Mouse (Mus musculus) cerebral cortex, adult 2 months (tissue): ENCODE results near the gene Crabp2.

Experiments
- WGBS: fragments of 180-500 bp; shearing (Covaris S2); methylation state at CpG from one replicate; pipeline ENCODE4 v1.1.7; 2018; 5-methylcytosine and 5-hydroxymethylcytosine counted together

Gene Crabp2

GRCm38 (mm10) chr3:87958476-87958875, 10.0 kb downstream of the Crabp2 start:
- WGBS: 68% methylated on average over 4 of the region's 4 CpGs

- WGBS: 61% methylated on average over 1 of the region's 1 CpGs
Observed at GRCm38 (mm10) chr3:87958967-87959366, 10.5 kb downstream of the Crabp2 start.

- WGBS: 87% methylated on average over 7 of the region's 7 CpGs
Observed at GRCm38 (mm10) chr3:87959371-87959770, 10.9 kb downstream of the Crabp2 start.

- 28% methylated on average over 10 of the region's 10 CpGs for WGBS
Observed at GRCm38 (mm10) chr3:87960191-87960585, 11.7 kb downstream of the Crabp2 start.

GRCm38 (mm10) chr3:87960586-87961191, 12.2 kb downstream of the Crabp2 start:
- 2% methylated on average over 27 of the region's 27 CpGs for WGBS

GRCm38 (mm10) chr3:87970184-87970938, 21.9 kb downstream of the Crabp2 start:
- WGBS: 2% methylated on average over 21 of the region's 21 CpGs

GRCm38 (mm10) chr3:87970939-87971488, 22.5 kb downstream of the Crabp2 start, which contains the start of gene Nes:
TSS of gene Nes (plus strand) at chr3:87971078.
- under 1% methylated on average over 44 of the region's 44 CpGs for WGBS

GRCm38 (mm10) chr3:87971489-87972202, 23.2 kb downstream of the Crabp2 start:
- 3% methylated on average over 60 of the region's 60 CpGs for WGBS

GRCm38 (mm10) chr3:87972203-87972664, 23.8 kb downstream of the Crabp2 start:
- 44% methylated on average over 8 of the region's 8 CpGs for WGBS

GRCm38 (mm10) chr3:87972776-87973175, 24.3 kb downstream of the Crabp2 start:
- WGBS: 50% methylated on average over 5 of the region's 5 CpGs

GRCm38 (mm10) chr3:87973593-87974380, 25.3 kb downstream of the Crabp2 start:
- 52% methylated on average over 14 of the region's 14 CpGs for WGBS

GRCm38 (mm10) chr3:87974381-87974987, 26.0 kb downstream of the Crabp2 start:
- WGBS: 53% methylated on average over 12 of the region's 12 CpGs

- 95% methylated on average over 5 of the region's 5 CpGs for WGBS
Observed at GRCm38 (mm10) chr3:87979493-87979892, 31.0 kb downstream of the Crabp2 start.

- WGBS: 84% methylated on average over 3 of the region's 3 CpGs
Observed at GRCm38 (mm10) chr3:87980085-87980484, 31.6 kb downstream of the Crabp2 start.

GRCm38 (mm10) chr3:87980728-87981127, 32.3 kb downstream of the Crabp2 start:
- 79% methylated on average over 5 of the region's 5 CpGs for WGBS

- 80% methylated on average over 6 of the region's 6 CpGs for WGBS
Observed at GRCm38 (mm10) chr3:87981214-87981760, 32.8 kb downstream of the Crabp2 start.

GRCm38 (mm10) chr3:87981894-87982835, 33.7 kb downstream of the Crabp2 start:
- WGBS: 57% methylated on average over 12 of the region's 12 CpGs

- 38% methylated on average over 13 of the region's 13 CpGs for WGBS
Observed at GRCm38 (mm10) chr3:87982836-87983601, 34.6 kb downstream of the Crabp2 start.

- 75% methylated on average over 6 of the region's 6 CpGs for WGBS
Observed at GRCm38 (mm10) chr3:87983627-87984026, 35.2 kb downstream of the Crabp2 start.
